Mouse (Mus musculus): ENCODE results near the gene Zfp629.

Gene Zfp629

DNA sequence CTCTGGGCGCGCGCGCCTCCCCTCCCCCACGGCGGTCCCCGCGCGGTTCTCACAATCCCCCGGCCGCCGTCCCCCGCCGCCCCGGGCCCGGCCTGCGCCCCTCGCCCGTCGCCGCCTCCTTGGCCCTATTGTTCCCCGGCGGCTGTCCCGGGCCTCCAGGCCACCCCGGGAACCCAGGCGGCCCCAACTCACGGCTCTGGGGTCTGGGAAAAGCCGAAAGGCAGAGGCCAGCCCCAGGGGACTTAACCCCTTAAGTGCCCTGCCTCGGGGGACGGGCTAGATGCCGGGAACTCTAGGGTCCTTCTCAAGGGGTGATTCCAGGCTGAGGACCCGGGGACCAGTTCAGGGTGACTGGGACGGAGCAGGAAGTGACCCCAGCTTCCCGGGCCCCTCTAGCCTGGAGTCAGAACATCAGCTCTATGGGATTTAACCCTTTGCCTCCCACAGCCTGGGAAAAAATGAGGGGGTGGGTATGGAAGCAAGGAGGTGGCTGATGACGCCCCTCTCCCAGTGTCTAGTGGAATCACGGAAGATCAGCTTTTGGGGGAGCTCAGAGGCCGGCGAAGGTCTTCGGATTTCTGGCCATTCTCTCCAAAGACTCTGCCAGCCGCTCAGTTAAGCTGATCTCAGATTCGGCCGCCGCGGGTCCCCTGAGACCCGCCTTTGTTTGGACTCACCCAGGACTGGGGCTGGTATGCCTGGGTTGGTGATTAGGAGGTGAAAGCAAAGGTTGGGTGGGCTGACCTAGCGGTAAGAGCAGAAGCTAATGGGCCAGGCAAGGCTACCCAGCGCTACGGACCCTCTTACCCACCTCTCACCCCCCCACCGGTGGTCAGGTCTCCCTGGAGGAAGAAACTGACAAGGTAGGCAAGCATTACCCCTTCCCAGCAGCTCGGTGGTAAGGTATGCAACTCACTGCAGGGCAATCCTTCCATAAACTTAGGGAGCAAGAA lies at the start of gene Zfp629:
Gene Zfp629 (minus strand): TSS at position 907 of the 953 bp plus-strand sequence.
- under 1% methylated on average over 39 of the region's 50 CpGs for WGBS

DNA sequence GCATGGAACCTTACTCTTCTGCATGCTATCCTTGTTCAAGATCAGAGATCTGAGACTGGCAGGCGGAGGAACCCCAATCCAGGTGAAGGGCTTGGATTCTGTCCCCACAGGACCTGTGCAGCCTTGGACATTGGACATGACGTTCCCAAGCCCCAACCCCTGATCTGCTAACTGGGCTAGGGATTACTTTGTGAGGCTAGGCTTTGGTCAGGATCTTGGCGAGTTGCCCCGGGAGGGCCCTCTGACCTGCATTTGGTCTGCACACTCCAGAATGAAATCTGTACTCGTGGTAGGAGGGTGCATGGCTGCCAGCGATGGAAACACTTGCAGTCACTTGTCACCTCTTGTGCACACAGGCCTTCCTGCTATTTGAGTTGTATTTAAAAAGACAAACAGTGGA lies 47.3 kb upstream of the Zfp629 start:
- WGBS = 85% methylated on average over 6 of the region's 6 CpGs

DNA sequence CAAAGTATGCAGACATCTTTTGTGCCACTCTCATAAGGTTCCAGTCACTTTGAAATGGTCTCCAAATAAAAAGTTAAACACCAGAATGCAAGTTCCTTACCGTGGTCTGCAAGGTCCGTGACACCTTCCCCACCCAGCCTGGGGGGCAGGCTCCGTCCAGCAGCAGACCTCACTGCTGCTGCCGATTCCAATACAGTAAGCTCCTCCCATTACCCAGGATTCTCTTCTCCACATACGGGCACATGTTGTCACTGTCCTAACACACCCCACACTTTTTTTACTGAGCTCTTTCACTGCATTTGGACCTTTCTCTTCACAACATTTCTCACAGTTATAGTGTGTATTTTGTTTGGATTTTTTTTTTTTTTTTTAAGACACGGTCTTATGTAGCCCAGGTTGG lies 46.2 kb upstream of the Zfp629 start:
- WGBS = 76% methylated on average over 6 of the region's 6 CpGs

DNA sequence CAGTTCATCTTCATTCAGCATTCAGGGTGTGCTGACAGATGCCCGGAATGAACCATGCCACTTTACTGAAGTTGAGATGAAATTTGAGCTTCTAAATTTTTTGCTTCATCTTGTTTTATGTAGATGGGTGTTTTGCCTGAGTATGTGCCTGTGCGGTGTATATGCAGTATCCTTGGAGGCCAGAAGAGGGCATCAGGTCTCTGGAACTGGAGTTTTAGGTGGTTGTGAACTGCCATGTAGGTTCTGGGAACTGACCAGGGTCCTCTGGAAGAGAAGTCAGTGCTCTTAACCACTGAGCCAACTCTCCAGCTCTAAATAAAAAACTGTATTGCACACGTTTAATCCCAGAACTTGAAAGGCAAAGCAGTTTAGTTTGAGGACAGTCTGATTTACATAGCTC lies 45.3 kb upstream of the Zfp629 start:
- WGBS = 85% methylated on average over 3 of the region's 3 CpGs

DNA sequence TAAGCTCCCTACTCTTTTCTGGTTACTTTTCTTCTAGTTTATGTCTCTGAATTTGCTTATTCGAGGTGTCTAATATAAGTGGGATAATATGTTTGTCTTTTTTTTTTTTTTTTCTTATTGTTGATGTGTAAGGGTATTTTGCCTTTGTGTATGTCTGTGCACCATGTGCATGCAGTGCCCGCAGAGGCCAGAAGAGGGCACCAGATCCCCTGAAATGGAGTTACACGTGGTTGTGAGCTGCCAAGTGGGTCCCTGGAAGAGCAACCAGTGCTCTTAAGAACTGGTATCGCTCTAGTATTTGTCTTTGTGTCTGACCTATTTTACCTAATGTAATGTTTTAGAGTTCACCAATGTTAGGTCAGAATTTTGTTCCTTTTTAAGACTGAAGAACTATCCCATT lies 41.3 kb upstream of the Zfp629 start:
- WGBS = 28% methylated on average over 4 of the region's 4 CpGs

DNA sequence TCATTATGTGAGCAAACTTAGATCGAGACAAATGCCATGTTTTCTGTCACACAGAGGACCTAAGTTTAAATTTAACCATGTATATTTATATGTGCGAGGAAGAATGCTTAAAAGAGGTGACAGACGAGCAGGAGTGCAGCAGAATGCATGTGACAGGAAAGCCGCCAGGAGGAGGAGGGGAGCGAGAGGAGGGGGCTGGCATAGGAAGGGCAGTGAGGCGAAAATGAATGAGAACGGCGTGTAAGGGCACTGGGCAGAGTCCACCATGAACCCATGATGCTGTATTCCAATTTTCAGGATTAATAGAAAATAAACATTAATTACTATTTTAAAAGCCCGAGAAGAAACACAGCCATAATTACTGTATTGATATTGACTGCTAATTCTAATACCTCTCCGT lies 38.7 kb upstream of the Zfp629 start:
- 48% methylated on average over 10 of the region's 10 CpGs for WGBS

DNA sequence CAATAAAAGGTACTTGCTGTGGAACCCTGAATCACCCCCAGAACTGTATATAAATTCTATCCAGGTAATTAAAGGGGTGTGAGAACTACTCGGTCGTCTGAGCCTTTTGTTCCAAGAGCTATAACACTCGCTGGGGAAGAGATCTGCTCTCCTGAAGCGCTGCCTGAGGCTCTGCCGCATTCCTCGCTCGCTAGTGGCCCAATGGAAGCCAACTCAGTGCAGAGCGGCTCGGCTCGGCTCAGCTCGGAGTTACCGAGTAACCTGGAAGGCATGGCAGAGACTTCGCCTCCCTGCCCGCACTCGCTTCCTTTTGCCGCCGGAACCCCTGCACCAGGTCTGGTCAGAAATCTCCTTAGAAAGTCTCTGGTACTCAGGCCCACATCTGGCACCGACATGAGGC lies 36.5 kb upstream of the Zfp629 start:
- 42% methylated on average over 18 of the region's 18 CpGs for WGBS

DNA sequence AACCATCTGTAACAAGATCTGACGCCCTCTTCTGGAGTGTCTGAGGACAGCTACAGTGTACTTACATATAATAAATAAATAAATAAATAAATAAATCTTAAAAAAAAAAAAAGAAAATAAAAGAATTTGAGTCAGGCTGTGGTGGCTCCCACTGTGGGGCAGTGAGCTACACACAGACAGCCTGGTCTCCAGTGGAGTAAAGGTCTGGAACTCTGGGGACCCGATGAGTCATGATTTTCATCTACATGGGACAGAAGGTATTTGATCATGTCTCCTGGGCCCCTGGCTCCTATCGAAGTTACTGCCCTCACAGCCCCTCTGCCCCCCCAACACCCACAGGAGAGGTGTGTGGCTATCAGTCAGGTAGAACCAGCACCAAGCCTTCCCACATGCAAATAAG lies 36.0 kb upstream of the Zfp629 start:
- WGBS = 69% methylated on average over 2 of the region's 3 CpGs

DNA sequence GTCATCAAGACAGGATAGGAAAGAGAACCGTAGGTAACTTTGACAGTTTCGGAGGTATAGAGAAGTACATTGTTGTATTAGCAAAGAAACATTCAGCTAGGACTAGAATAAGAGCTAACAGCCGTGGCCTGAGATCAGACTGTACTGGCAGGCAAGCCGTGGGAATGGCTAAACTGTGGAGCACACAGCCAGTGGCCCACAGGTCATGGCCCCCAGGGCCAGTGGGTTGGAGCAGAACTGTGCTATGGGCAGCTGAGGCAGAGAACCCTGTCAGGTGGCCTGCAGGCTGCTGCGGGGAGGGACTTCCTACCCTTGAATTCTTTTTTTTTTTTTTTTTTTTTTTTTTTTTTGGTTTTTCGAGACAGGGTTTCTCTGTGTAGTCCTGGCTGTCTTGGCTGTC lies 33.6 kb upstream of the Zfp629 start:
- 83% methylated on average over 6 of the region's 6 CpGs for WGBS

DNA sequence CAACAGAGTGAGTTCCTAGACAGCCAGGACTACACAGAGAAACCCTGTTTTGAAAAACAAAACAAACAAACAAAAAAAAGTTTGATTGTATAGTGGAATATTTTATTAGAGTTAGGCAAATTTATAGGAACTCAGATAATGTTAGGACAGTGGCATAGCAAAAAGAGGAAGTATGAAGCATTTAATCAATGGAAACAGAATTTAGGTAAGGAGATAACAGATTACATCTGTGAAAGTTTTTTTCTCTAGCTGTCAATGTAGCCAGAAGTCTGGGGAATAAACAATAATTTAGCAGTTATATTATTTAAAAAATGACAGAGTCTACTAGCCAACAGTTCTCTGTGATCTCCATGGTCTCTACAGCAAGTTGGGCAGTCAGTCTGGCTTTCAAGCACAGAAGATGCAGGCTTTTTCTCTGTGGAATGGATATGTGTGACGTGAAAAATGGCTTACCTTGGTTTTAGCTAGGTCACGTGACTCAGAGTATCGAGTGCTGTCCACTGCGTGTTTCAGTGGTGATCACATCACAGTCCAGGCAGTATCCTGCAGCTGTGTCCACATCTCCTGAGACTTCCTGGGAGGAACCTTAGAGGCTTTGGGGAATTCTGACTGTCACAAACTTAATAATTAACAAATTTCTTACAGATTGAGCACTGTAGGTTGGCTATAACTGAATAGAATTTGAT lies 33.1 kb upstream of the Zfp629 start:
- WGBS = 83% methylated on average over 4 of the region's 4 CpGs

DNA sequence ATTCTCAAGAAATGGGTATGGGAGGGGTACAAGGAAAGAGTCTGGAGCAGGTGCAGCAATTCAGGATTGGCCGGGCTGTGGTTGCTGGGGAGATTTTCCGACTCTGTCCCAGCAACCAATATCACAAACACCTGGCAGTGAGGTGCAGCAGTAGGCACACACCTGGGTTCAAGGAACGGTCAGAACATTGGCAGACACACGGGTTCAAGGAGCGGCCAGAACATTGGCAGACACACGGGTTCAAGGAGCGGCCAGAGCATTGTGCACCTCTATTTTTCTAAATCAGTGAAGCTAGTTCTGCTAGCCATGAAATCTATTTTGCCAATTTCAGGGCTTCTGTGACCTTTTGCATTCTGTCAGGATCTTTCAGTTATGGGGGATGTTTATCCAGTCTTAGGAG lies 32.0 kb upstream of the Zfp629 start:
- WGBS = 91% methylated on average over 7 of the region's 7 CpGs

DNA sequence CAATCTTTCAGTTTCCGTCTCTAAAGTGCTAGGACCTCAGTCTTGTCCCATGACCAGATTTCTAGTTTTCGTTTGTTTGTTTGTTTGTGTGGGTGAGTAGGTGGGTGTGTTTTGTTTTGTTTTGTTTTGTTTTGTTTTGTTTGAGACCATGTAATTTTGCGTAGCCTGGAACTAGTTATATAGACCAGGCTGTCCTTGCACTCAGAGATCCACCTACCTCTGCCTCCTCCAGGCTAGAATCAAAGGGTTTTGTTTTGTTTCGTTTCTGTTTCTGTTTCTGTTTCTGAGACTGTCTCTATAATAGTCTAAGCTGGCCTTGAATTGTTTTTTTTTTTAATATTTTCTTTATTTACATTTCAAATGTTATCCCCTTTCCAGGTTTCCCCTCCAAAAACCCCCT lies 30.8 kb upstream of the Zfp629 start:
- WGBS = 78% methylated on average over 4 of the region's 4 CpGs

DNA sequence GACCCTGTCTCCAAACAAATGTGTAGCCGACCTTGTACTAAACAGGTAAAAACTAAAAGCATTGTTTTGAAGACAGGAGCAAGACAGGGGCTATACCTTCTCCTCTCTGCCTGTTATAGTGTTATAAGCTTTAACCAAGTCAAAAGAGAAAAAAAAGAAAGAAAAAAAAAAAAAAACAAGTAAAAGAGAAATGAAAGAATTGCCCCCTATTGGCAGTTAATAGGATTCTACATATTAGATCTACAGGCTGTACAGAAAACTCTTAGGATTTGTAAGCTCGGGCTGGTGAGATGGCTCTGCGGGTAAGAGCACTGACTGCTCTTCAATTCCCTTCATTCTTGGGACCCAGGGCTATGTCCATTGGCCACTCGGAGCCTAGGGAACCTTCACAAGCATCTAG lies 26.7 kb upstream of the Zfp629 start:
- 92% methylated on average over 4 of the region's 4 CpGs for WGBS

DNA sequence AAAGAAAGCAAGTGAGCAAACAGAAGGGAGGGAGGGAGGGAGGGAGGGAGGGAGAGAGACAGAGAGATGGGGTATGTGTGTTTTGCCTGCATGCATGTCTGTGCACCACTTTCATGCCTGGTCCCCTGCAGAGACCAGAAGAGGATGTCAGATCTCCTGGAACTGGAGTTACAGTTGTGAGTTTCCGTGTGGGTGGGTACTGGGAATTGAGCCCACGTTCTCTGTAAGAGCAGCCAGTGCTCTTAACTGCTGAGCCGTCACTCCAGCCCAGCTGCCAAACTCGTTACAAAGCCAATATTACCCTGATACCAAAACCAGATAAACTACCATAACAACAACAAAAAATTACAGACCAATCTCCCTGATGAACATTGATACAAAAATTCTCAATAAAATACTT lies 25.7 kb upstream of the Zfp629 start:
- WGBS = 11% methylated on average over 4 of the region's 4 CpGs

DNA sequence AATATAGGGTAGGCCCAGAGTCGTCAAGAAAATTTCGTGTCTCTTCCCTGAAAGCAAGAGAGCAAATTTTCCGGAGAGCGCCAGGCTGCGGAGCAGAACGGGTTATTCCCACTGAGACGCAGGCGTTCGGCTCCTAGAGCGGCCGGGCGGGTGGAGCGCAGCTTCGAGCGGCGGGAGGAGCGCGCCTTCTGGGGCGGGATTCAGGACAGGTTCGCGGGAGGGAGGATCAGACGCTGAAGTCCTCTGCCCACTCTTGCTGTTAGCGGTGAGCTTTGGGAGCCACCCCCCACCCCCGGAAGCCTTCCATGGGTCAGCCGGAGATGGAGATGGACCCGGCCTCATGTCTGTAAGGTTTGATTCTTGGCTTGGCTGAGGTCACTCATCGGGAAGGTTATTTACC lies 21.4 kb upstream of the Zfp629 start:
- WGBS = 0% methylated on average over 27 of the region's 27 CpGs

DNA sequence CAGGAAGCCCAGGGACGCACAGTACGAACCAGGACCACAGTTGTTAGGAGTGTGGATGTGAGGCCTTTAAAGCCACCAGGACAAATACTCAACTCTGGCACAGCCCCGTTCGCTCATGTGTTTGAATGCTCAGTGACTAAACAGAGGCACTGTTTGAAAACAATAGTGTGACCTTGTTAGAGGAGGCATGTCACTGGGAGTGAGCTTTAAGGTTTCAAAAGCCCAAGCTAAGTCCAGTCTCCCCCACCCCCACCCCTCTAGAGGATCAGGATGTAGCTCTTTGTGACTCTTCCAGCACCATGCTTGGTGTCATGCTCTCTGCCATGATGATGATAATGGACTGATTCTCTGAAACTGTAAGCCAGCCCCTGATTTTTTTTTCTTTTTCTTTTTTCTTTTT lies 15.8 kb upstream of the Zfp629 start:
- 71% methylated on average over 4 of the region's 4 CpGs for WGBS

DNA sequence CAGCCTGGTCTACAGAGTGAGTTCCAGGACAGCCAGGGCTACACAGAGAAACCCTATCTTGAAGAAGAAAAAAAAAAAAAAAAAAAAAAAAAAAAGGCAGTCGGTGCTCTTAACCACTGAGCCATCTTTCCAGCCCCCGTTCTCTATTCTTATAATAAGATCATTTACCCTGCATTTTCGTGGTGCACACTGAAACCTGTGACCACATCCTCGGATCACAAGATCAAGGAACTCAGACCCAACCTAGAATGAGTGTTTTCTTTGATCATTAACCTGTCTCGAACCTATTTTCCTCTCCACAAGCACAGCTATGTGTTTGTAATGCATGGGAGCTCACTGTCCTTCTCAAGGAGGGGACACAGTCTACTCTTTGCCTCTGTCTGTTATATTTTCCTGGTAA lies 13.0 kb upstream of the Zfp629 start:
- 82% methylated on average over 5 of the region's 5 CpGs for WGBS

DNA sequence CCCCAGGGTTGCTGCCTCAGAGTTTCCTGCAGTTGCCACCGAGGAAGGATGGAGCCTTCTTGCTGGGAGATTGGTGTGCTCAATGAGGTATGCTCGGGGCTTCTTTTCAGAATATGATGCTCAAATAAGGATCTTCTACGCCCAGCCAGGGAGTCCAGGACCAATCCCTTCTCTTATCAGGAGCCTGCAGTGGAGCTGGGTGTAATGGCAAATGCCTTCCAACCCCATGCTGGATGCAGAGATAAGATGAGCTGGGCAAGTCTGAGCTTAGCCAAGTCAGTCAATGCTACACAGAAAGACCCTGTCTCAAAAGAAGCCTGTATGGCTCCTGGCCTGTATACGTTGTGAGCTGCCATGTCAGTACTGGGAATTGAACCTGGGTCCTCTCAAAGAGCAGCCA lies 10.9 kb upstream of the Zfp629 start:
- 92% methylated on average over 4 of the region's 4 CpGs for WGBS

DNA sequence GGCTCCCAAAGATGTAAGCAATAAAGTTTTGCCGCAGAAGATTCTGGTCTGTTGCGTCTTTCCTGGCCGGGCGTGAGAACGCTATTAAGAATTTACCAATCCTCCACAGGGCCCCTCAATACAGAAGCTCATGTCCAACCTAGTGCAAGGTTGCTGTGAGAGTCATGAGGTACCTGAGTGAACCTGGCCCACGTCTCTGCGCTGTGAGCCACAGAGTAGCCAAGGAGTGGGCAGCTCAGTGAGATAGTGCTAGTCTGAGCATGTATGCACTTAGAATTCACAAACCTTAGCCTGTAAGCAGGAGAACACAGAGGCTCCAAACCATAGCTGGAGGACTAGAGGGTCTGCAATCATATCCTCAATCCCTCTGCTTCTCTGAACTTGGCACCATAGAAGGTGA lies 10.4 kb upstream of the Zfp629 start:
- 98% methylated on average over 7 of the region's 7 CpGs for WGBS

DNA sequence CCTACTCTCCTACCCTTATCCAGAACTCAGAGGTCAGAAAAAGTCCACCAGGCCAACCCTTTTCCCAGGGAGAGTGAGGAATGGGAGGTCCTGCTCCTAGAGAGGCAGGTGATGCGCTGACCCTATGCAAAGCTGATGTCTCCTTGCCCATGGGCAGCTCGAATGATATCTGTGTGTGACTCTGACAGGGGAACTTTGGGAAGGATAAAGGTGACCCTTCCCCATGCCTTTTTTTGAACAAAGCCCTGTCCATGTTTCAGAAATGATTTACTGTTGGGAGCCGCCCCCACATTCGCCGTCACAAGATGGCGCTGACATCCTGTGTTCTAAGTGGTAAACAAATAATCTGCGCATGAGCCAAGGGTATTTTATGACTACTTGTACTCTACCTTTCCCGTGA lies 2.8 kb upstream of the Zfp629 start:
- 83% methylated on average over 7 of the region's 8 CpGs for WGBS

DNA sequence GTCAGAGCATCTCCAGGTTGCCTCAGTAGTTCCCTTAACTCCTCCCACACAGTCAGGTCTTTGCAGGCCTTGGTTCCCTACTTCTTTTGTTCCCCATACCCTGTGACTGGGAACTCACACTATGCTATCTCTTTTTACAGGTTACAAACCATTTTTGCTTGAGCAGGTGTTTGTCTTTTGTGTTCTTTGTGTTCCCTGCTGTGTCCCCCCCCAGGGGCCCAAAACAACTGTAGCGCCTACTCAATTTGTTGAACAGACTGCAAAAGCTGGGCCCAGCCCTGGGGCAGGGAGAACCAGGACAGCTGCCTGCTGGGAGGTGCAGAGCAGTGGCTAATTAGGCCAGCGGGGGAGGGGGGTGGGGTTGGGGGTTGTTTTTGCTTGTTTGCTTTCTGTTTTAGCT lies 2.4 kb upstream of the Zfp629 start:
- 34% methylated on average over 2 of the region's 2 CpGs for WGBS

DNA sequence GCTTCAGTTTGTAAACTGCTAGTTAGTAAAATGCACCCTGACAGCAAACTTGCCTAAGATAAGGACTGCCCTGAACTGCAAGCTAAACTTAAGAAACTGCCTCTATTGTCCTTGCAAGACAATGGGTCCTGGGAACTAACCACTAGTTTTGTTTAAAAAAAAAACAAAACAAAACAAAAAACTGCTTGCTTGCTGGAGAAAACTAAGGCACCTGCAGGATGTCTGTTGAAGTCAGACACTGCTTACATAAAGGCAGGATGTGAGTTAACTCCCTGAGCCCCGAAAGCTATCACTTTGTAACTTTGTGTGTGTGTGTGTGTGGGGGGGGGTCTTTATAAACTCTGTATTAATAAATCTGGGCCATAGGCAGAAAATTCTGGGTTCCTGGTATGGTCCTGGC lies 1.3 kb upstream of the Zfp629 start:
- WGBS = 77% methylated on average over 1 of the region's 1 CpGs

DNA sequence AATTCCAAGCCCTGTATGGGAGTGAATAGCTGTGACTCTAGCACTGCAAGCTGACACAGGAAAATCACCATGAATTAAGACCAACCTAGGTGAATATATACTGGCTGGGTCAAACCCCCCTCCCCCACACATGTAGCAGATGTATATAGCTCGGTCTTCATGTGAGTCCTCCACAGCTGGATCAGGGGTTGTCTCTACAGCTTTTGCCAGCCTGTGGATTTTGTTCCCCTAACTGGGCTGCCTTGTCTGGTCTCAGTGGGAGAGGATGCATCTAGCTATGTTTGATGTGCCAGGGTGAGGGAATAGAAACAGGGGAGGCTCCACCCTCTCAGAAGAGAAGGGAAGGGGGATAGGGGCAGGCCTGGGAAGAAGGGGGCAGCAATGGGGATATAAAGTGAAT lies 739 bp upstream of the Zfp629 start:
- 64% methylated on average over 1 of the region's 1 CpGs for WGBS
